In the genomic region with DNA sequence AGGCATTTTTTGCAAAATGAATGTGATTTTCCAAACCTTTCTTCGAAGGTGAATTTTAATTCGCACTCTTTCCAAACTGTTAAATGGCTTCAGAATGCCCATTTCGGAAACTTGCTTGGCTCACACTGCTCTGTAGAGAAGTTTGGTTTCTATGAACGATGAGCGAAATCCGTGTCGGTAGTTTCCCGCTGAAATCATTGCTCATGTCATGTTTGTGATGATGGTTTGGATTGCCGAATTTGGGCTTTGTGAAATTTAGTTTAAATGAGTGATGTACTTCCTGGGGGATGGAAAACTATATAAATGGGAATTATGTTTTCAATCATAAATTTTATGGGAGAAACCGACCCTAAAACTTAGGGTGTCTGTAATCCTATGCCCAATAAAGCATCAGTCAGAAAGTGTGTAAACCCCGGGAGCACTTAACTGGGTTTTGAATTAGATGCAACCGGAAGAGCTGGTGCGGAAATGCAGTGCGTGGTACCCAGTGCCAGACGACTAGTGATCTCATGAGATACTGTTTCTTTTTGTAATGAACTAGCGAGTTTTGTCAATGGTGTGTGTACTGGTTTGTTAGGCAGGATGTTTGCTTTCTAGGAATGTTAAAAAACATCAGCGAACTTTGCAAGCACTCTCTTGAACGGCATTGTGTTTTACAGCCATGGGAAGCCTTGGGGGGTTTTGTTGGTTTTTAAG, we compare ENCODE assay signal across 8 mouse cellular contexts. TPM values are rescaled to one million over a fixed set of nuclear protein-coding genes. Genes with fewer than 3 reads are reported as not detected.
DNase-seq lines count a peak whose midpoint lies in the region; ATAC-seq lines count a peak whose summit lies in the region.

No protein-coding gene starts in this region.

- DNase-seq in heart, postnatal 36 days, result no peak
- peak; percentile 38 for DNase-seq in NIH3T3 (ENCODE audit: low read depth)
- peak; percentile 12 for DNase-seq in forelimb bud, embryonic 11.5 days (ENCODE audit: low read depth, low spot score)
- DNase-seq in urinary bladder, adult 2 months (ENCODE audit: low spot score), result no peak
- DNase-seq in spleen, postnatal 10 days (ENCODE audit: low spot score in 2 of 2), result no peak
- no peak for DNase-seq in adrenal gland, adult 2 months

- 3% methylated on average over 18 of the region's 18 CpGs for WGBS in heart, embryonic 14.5 days
- WGBS in macrophage (ENCODE audit: missing documents), result 2% methylated on average over 18 of the region's 18 CpGs

- intact Hi-C loops in heart, postnatal 36 days (cut with DNase I), result loop anchor here (2.0 to 5.0 kb wide), 2 partner anchors 34 to 166 kb away; partner anchors contain the start of gene Bend7

- H3K9me3 ChIP-seq in heart, embryonic 14.5 days (ENCODE audit: control insufficient read depth, low read length), result no peaks in the 10 kb centered on the region

- H3K27ac ChIP-seq in heart, embryonic 14.5 days (replicated peaks in 1 of 2; ENCODE audit: control insufficient read depth in 1 of 2, insufficient read depth in 1 of 2, low read depth in 2 of 2, low read length in 2 of 2), result peak overlapping the region; percentile 87 to 97; a peak in 3 of 4 replicates
- 0 out of 2 replicates have a peak overlapping the region, but pooled peaks have one; percentile 21 for H3K27ac ChIP-seq in macrophage

- peaks cover 38% of the 10 kb centered on the region for H3K36me3 ChIP-seq in heart, embryonic 14.5 days (ENCODE audit: control insufficient read depth, insufficient read depth, low read length)
- H3K36me3 ChIP-seq in macrophage (ENCODE audit: inconsistent target), result peaks cover 5% of the 10 kb centered on the region; the same call in 1 of the 2 replicates

- H3K79me2 ChIP-seq in macrophage (ENCODE audit: inconsistent target), result peaks cover 42% of the 10 kb centered on the region

- peak overlapping the region; percentile 95 for H3K9ac ChIP-seq in heart, embryonic 14.5 days (ENCODE audit: low read length)

- peak overlapping the region; percentile 99 to 100 for H3K4me3 ChIP-seq in heart, embryonic 14.5 days (ENCODE audit: control insufficient read depth in 1 of 2, insufficient read depth in 1 of 2, low read depth in 1 of 2, low read length in 2 of 2)
- peak overlapping the region; percentile 58 for H3K4me3 ChIP-seq in macrophage (ENCODE audit: inconsistent target)

- no peaks in the 10 kb centered on the region for H3K27me3 ChIP-seq in heart, embryonic 14.5 days (ENCODE audit: control insufficient read depth, insufficient read depth, low read length)

- no peak for ATAC-seq in heart, embryonic 14.5 days (ENCODE audit: insufficient number of reproducible peaks, insufficient read depth, low FRiP score, low read depth)

- peak overlapping the region; percentile 88 for H3K4me2 ChIP-seq in heart, embryonic 14.5 days (ENCODE audit: low read length)

- peaks cover 5 to 15% of the 10 kb centered on the region in 2 experiments for H3K4me1 ChIP-seq in heart, embryonic 14.5 days (ENCODE audit: control insufficient read depth in 2 of 2, insufficient read depth in 2 of 2, low read length in 2 of 2)

RNA-seq across cellular contexts. Expression of gene Sephs1, which starts 1.8 kb away (rescaled TPM):
- polyA plus RNA-seq in heart, embryonic 14.5 days (2014; fragmentation: Nextera tagmentation; extraction: Ambion mirVana), result 45.0 and 49.1 TPM in 2 replicates
- 10 to 100 TPM; 13.7 to 16.1 TPM for total RNA-seq in heart, postnatal 36 days (2021)
- 10 to 100 TPM; 11.8 to 34.6 (median 19.3) TPM for total RNA-seq in macrophage (2018; cell fraction: chromatin; rRNA removed)
- 10 to 100 TPM in 23 of 26 experiments, 1 to 10 TPM in 3; 8.6 to 15.1 (median 11.3) TPM for total RNA-seq in macrophage (2018; cell fraction: cytosol; rRNA removed)
- total RNA-seq in macrophage (2018; cell fraction: nucleus; rRNA removed), result 10 to 100 TPM in 25 of 26 experiments, 1 to 10 TPM in 1; 9.8 to 29.4 (median 16.0) TPM
- 15.6 to 16.6 TPM (median 16.2 TPM) in 3 replicates for polyA plus RNA-seq in macrophage (2018)
- polyA plus RNA-seq in urinary bladder, adult 2 months (2012; rRNA removed), result 22.3 and 23.2 TPM in 2 replicates
- total RNA-seq in adrenal gland, adult 2 months (2021), result 10 to 100 TPM; 39.9 to 46.9 TPM
- polyA plus RNA-seq in adrenal gland, adult 2 months (2012; rRNA removed), result 15.2 and 15.8 TPM in 2 replicates

RNA-seq across cellular contexts. Expression of gene Phyh, which starts 35.7 kb away (rescaled TPM):
- polyA plus RNA-seq in heart, embryonic 14.5 days (2014; fragmentation: Nextera tagmentation; extraction: Ambion mirVana), result 212 and 215 TPM in 2 replicates
- total RNA-seq in heart, postnatal 36 days (2021), result 100 to 1,000 TPM; 763 to 822 TPM
- total RNA-seq in macrophage (2018; cell fraction: chromatin; rRNA removed), result 10 to 100 TPM in 22 of 26 experiments, 1 to 10 TPM in 4; 5.4 to 84.1 (median 43.0) TPM
- total RNA-seq in macrophage (2018; cell fraction: cytosol; rRNA removed), result 100 to 1,000 TPM in 1 of 26 experiments, 10 to 100 TPM in 25; 48.2 to 103 (median 72.4) TPM
- 10 to 100 TPM; 11.9 to 67.6 (median 38.8) TPM for total RNA-seq in macrophage (2018; cell fraction: nucleus; rRNA removed)
- polyA plus RNA-seq in macrophage (2018), result 56.1 to 78.9 TPM (median 69.0 TPM) in 3 replicates
- polyA plus RNA-seq in urinary bladder, adult 2 months (2012; rRNA removed), result 117 and 121 TPM in 2 replicates
- 100 to 1,000 TPM; 294 to 361 TPM for total RNA-seq in adrenal gland, adult 2 months (2021)
- polyA plus RNA-seq in adrenal gland, adult 2 months (2012; rRNA removed), result 117 and 149 TPM in 2 replicates

Comparison
In these comparisons a context has a peak if more than half of its experiments do, and no peak if none do; other contexts are left out.
1. DNase-seq: peak in NIH3T3 (single experiment) and forelimb bud, embryonic 11.5 days (single experiment); none in heart, postnatal 36 days (0 of 2), urinary bladder, adult 2 months (single experiment), spleen, postnatal 10 days (0 of 2) and adrenal gland, adult 2 months (single experiment).